Mouse (Mus musculus) adipocyte (in vitro differentiated cells): ENCODE measurements around the gene Ltb4r2.

ENCODE experiments used
- DNase-seq: peaks from one replicate; pipeline ENCODE4 v3.0.0-alpha.2; 2016; ENCODE audit warnings: low spot score

The Ltb4r2 gene

GRCm38 (mm10) chr14:55737086-55737687 is 24.0 kb upstream of the Ltb4r2 start:
- no peak for DNase-seq

- peak; percentile 81 for DNase-seq
Observed at GRCm38 (mm10) chr14:55743711-55744110, 17.5 kb upstream of the Ltb4r2 start.

- DNase-seq = peak; percentile 74
Observed at GRCm38 (mm10) chr14:55745180-55745860, 15.9 kb upstream of the Ltb4r2 start, which contains the start of the genes Dhrs1 and Nop9. TSS of gene Dhrs1 (minus strand) at chr14:55745690. TSS of gene Nop9 (plus strand) at chr14:55745693.

- DNase-seq = no peak
Observed at GRCm38 (mm10) chr14:55745861-55746237, 15.4 kb upstream of the Ltb4r2 start.

- DNase-seq = no peak
Observed at GRCm38 (mm10) chr14:55747051-55747847, 14.0 kb upstream of the Ltb4r2 start.

- DNase-seq = no peak
Observed at GRCm38 (mm10) chr14:55757566-55757965, 3.7 kb upstream of the Ltb4r2 start.

- DNase-seq = peak; percentile 68
Observed at GRCm38 (mm10) chr14:55758363-55758784, 2.9 kb upstream of the Ltb4r2 start, which contains the start of gene Cideb. TSS of gene Cideb (minus strand) at chr14:55758458.

- peak; percentile 72 for DNase-seq
Observed at GRCm38 (mm10) chr14:55760156-55760555, 1.1 kb upstream of the Ltb4r2 start.

GRCm38 (mm10) chr14:55762001-55762821 is 983 bp downstream of the Ltb4r2 start:
- no peak for DNase-seq

- peak; percentile 35 for DNase-seq
Observed at GRCm38 (mm10) chr14:55763166-55763565, 1.9 kb downstream of the Ltb4r2 start.

GRCm38 (mm10) chr14:55765696-55766095 is 4.5 kb downstream of the Ltb4r2 start, which contains the start of gene Ltb4r1:
TSS of gene Ltb4r1 (plus strand) at chr14:55765962.
- DNase-seq = no peak

- DNase-seq = no peak
Observed at GRCm38 (mm10) chr14:55767519-55768414, 6.5 kb downstream of the Ltb4r2 start.

- DNase-seq = no peak
Observed at GRCm38 (mm10) chr14:55768555-55768954, 7.3 kb downstream of the Ltb4r2 start.

- no peak for DNase-seq
Observed at GRCm38 (mm10) chr14:55769087-55769703, 8.0 kb downstream of the Ltb4r2 start.

GRCm38 (mm10) chr14:55776711-55777110 is 15.5 kb downstream of the Ltb4r2 start:
- DNase-seq = no peak

- no peak for DNase-seq
Observed at GRCm38 (mm10) chr14:55777176-55777575, 15.9 kb downstream of the Ltb4r2 start.

GRCm38 (mm10) chr14:55777806-55778205 is 16.6 kb downstream of the Ltb4r2 start:
- no peak for DNase-seq

GRCm38 (mm10) chr14:55778686-55779085 is 17.5 kb downstream of the Ltb4r2 start:
- no peak for DNase-seq

GRCm38 (mm10) chr14:55779656-55780055 is 18.4 kb downstream of the Ltb4r2 start:
- no peak for DNase-seq

- no peak for DNase-seq
Observed at GRCm38 (mm10) chr14:55780736-55781135, 19.5 kb downstream of the Ltb4r2 start.
